Mouse (Mus musculus) midbrain, embryonic 10.5 days (tissue): ENCODE data around the gene Medag. TPM values are rescaled to one million over a fixed set of nuclear protein-coding genes. Genes with fewer than 3 reads are reported as not detected.

Source experiments
- DNase-seq: peaks from one replicate; pipeline ENCODE4 v3.0.0-alpha.2; 2017; ENCODE audit warnings: low spot score
- H3K27ac ChIP-seq: fragments of 300-500 bp; sonication (generic); replicated peaks from 2 replicates; pipeline ENCODE4 v1.5.1; 2016; ENCODE audit warnings: mild to moderate bottlenecking
- H3K27me3 ChIP-seq: fragments of 300-500 bp; sonication (generic); 2 replicates; pipeline ENCODE4 v1.6.1; 2016; ENCODE audit warnings: low read depth, mild to moderate bottlenecking; ENCODE audit not compliant: poor library complexity, severe bottlenecking
- H3K36me3 ChIP-seq: fragments of 300-500 bp; sonication (generic); 2 replicates; pipeline ENCODE4 v1.6.1; 2016; ENCODE audit warnings: mild to moderate bottlenecking, moderate library complexity
- H3K4me1 ChIP-seq: fragments of 300-500 bp; sonication (generic); 2 replicates; pipeline ENCODE4 v1.6.1; 2016
- H3K4me3 ChIP-seq: fragments of 300-500 bp; sonication (generic); 2 replicates; pipeline ENCODE4 v1.5.1; 2016; ENCODE audit warnings: mild to moderate bottlenecking, moderate library complexity
- H3K9me3 ChIP-seq: fragments of 300-500 bp; sonication (generic); replicated peaks from 2 replicates; pipeline ENCODE4 v1.6.1; 2016; ENCODE audit warnings: mild to moderate bottlenecking
- WGBS: fragments of 180-500 bp; shearing (Covaris S2); methylation state at CpG from one replicate; pipeline ENCODE4 v1.1.7; 2016; 5-methylcytosine and 5-hydroxymethylcytosine counted together
- polyA plus RNA-seq: library from polyadenylated mRNA; unstranded; fragments of >200 nt; fragmentation: Nextera tagmentation; extraction: Ambion mirVana; gene quantifications from 2 replicates; pipeline ENCODE4 v1.2.1, GENCODE M21; 2016

Medag gene
- polyA plus RNA-seq, 1 experiment from 2014 or later: 0.57 TPM

DNA sequence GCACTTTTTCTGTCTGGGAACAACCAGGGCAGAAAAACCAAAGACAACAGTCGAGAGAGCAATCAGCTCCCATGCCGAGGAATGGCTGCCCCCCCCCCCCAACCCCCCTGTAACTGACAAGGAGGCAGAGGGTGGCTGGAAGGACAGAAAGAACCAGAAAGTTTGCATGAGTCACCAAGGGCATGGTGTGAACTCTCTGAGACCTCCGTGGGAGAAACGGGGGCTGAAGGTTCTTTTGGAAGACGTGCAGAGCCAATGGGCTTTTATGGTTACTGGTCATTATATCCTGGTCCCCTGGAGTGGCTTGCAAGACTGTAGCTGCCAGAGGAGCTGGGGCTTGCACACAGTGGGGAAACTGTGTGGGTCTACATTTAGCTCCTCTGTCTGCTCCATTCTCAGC lies 22.6 kb upstream of the Medag start:
- Histone ChIP-seq H3K4me3 (no peak overlapping the region), H3K27ac (peak overlapping the region; percentile 29), H3K9me3 (peaks cover 17% of the 10 kb centered on the region; the same call in 1 of the 2 replicates), H3K27me3 (no peaks in the 10 kb centered on the region), H3K36me3 (no peaks in the 10 kb centered on the region), H3K4me1 (peaks cover 19% of the 10 kb centered on the region)
- DNase-seq: no peak
- 95% methylated on average over 5 of the region's 5 CpGs for WGBS

- 73% methylated on average over 11 of the region's 11 CpGs for WGBS
- Histone ChIP-seq H3K4me1 (peaks cover 19% of the 10 kb centered on the region), H3K9me3 (peaks cover 13% of the 10 kb centered on the region; the same call in 1 of the 2 replicates), H3K36me3 (no peaks in the 10 kb centered on the region), H3K4me3 (no peak overlapping the region), H3K27me3 (no peaks in the 10 kb centered on the region), H3K27ac (peak overlapping the region; percentile 61)
- no peak for DNase-seq
These were observed 21.9 kb upstream of the Medag start for GRCm38 (mm10) chr5:149389548-149390211.

GRCm38 (mm10) chr5:149391574-149392375 lies 19.8 kb upstream of the Medag start:
- Histone ChIP-seq H3K4me3 (no peak overlapping the region), H3K27me3 (no peaks in the 10 kb centered on the region), H3K36me3 (no peaks in the 10 kb centered on the region), H3K9me3 (peaks cover 4% of the 10 kb centered on the region; the same call in 1 of the 2 replicates), H3K27ac (0 out of 2 replicates have a peak overlapping the region, but pooled peaks have one; percentile 33), H3K4me1 (peaks cover 19% of the 10 kb centered on the region)
- 75% methylated on average over 18 of the region's 18 CpGs for WGBS
- DNase-seq: no peak

DNA sequence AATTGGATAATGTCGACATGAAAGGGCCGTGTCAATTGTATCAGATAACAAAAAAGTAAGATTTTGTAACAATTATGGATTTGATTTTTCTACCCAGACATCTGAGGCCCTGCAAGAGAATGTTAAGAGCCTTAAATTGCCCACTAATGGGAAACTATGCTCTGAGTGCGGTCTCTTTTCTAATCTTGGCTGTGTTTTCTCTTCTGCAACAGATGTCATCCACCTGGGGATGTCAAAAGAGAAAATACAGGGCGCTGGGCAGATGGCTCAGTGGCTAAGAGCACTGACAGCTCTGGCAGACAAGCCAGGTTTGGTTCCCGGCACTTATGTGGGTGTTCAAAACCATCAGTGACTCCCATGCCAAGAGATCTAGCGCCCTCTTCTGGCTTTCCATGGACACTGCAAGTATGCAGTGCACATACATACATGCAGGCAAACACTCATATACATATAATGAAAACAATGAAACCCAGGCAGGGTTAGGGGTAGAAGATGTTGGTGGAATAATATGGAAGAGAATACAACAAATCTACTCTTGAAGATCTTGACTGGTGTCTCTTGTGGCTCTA lies 19.0 kb upstream of the Medag start:
- peaks cover 19% of the 10 kb centered on the region for H3K4me1 ChIP-seq
- no peak for DNase-seq
- 82% methylated on average over 6 of the region's 6 CpGs for WGBS

DNA sequence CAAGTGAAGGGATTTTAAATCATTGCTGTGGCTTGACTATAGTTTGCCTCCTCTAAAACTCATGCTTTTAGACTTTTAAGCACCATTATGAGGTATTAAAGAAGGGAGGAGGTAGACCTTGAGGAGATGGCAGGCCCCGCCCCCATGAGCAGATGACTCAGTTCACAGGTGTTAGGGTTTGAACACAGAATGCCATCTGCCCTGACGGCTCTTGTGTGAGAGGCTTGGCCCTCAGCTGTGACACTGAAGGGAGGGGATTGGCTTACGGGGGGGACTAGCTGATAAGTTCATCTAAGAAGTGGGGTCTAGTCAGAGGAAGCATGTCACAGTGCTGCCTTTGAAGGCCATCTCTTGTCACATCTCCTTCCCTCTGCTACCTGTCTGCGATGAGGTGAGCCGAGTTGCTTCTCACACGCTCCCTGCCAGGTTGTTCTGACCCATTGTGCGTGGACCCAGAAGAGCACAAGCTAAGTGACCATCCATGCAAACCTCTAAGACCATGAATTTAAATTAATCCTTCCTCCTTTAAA lies 10.0 kb upstream of the Medag start:
- H3K4me3 ChIP-seq: no peak overlapping the region
- no peaks in the 10 kb centered on the region for H3K4me1 ChIP-seq
- H3K27ac ChIP-seq: no peak overlapping the region
- DNase-seq: no peak
- no peaks in the 10 kb centered on the region for H3K36me3 ChIP-seq
- peaks cover 16% of the 10 kb centered on the region for H3K9me3 ChIP-seq
- H3K27me3 ChIP-seq: no peaks in the 10 kb centered on the region
- 93% methylated on average over 7 of the region's 7 CpGs for WGBS

More for the DNA sequence above, 19.0 kb upstream of the Medag start:
- H3K9me3 ChIP-seq: peaks cover 4% of the 10 kb centered on the region; the same call in 1 of the 2 replicates
- H3K27ac ChIP-seq: no peak overlapping the region
- H3K27me3 ChIP-seq: no peaks in the 10 kb centered on the region
- no peak overlapping the region for H3K4me3 ChIP-seq
- H3K36me3 ChIP-seq: no peaks in the 10 kb centered on the region

- peaks cover 16% of the 10 kb centered on the region for H3K9me3 ChIP-seq
- H3K4me1 ChIP-seq: no peaks in the 10 kb centered on the region
- H3K4me3 ChIP-seq: no peak overlapping the region
- no peak for DNase-seq
- H3K27ac ChIP-seq: no peak overlapping the region
- no peaks in the 10 kb centered on the region for H3K36me3 ChIP-seq
- 93% methylated on average over 10 of the region's 10 CpGs for WGBS
- no peaks in the 10 kb centered on the region for H3K27me3 ChIP-seq
These were observed 9.5 kb upstream of the Medag start for GRCm38 (mm10) chr5:149402029-149402428.

DNA sequence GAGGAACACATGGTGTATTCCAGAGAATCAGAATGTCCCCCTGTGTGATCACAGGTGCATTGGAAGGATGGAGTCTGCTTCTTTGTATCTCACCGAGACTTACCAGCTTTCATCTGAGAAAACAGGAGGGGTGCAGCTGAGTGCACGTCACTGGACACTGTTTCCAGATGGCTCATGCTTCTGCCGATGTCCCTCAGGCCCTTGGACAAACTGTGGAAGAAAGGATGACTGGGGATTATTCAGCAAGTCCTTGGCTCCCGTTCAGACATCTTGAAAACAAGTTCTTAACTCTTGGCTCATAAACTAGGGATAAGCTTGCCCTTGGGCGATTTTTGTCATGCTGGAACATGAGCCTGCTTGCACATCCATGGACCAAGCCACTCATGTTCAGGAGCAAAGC lies 8.2 kb upstream of the Medag start:
- DNase-seq: no peak
- no peaks in the 10 kb centered on the region for H3K27me3 ChIP-seq
- H3K27ac ChIP-seq: no peak overlapping the region
- no peaks in the 10 kb centered on the region for H3K4me1 ChIP-seq
- 83% methylated on average over 5 of the region's 5 CpGs for WGBS
- H3K36me3 ChIP-seq: no peaks in the 10 kb centered on the region
- peaks cover 24% of the 10 kb centered on the region for H3K9me3 ChIP-seq
- no peak overlapping the region for H3K4me3 ChIP-seq

DNA sequence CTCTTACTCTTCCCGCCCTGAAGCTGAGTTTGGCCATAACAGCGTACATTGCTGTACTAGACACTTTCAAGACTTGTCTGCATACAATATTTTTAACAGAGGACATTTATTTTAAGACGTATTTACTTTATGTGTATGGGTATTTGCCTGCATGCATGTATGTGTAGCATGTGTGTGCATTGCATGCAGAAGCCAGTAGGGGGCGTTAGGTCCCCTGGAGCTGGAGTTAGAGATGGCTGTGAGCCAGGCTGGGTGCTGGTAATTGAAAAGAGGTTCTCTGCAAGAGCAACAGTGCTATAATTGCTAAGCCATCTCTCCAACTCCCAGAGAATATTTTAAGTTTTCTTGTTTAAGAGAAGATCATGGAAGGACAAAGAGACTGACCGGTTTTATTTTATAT lies 6.8 kb upstream of the Medag start:
- H3K27ac ChIP-seq: no peak overlapping the region
- H3K9me3 ChIP-seq: peaks cover 24% of the 10 kb centered on the region
- no peaks in the 10 kb centered on the region for H3K36me3 ChIP-seq
- 80% methylated on average over 5 of the region's 5 CpGs for WGBS
- DNase-seq: no peak
- no peaks in the 10 kb centered on the region for H3K4me1 ChIP-seq
- no peak overlapping the region for H3K4me3 ChIP-seq
- peaks cover 3% of the 10 kb centered on the region for H3K27me3 ChIP-seq

DNA sequence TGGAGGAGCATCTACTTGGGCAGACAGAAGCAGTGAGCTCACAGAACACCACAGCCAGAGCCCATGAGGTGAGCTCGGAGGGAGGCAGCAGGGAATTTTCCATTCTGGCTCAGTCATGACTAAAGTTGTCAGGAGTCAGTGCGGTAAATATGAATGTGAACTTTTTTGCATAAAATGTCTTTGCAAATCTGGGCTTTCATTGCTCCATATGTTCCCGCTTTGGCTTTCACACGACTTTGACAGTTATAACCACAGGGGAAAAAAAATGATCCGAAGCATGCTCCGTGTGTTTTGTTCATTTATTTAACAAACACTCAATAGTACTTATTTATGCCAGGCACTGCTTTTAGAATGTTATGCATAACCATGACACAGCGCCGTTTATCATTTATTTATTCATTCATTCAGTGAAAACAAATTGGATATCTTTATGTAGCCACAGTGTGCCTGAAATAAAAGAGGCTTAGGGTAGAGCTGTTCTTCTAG lies 4.7 kb upstream of the Medag start:
- Histone ChIP-seq H3K27me3 (peaks cover 24% of the 10 kb centered on the region), H3K27ac (no peak overlapping the region), H3K36me3 (no peaks in the 10 kb centered on the region), H3K4me3 (no peak overlapping the region), H3K4me1 (peaks cover 9% of the 10 kb centered on the region), H3K9me3 (peaks cover 24% of the 10 kb centered on the region)
- DNase-seq: no peak
- 92% methylated on average over 8 of the region's 8 CpGs for WGBS

- WGBS: 93% methylated on average over 3 of the region's 3 CpGs
- Histone ChIP-seq H3K4me3 (no peak overlapping the region), H3K9me3 (peaks cover 13% of the 10 kb centered on the region), H3K27me3 (peaks cover 45% of the 10 kb centered on the region), H3K4me1 (peaks cover 16% of the 10 kb centered on the region), H3K27ac (no peak overlapping the region), H3K36me3 (no peaks in the 10 kb centered on the region)
- no peak for DNase-seq
These were observed 2.0 kb upstream of the Medag start for GRCm38 (mm10) chr5:149409502-149409901.

DNA sequence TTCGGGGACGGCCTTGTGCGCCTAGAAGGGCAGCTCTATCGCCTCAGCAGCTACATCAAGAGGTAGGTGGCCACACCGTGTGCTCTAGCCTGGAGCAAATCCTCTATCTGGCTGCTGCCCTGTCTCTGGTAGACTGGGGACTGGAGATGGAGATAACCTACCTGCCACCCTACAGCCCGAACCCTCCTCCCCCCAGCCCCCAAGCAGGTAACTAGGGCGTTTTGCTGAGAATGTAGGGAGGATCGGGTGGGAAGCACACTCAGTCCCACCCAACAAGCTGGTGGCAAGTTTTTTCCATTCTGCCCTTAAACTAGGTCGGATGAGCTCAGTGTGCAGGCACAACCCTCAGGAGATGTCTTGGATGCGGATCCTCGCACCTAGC lies 636 bp downstream of the Medag start:
- Histone ChIP-seq H3K4me3 (peak overlapping the region; percentile 47), H3K9me3 (peaks cover 8% of the 10 kb centered on the region; the same call in 1 of the 2 replicates), H3K27me3 (peaks cover 45% of the 10 kb centered on the region), H3K4me1 (peaks cover 16% of the 10 kb centered on the region), H3K27ac (peak overlapping the region; percentile 80), H3K36me3 (no peaks in the 10 kb centered on the region)
- 37% methylated on average over 11 of the region's 11 CpGs for WGBS
- no peak for DNase-seq

DNA sequence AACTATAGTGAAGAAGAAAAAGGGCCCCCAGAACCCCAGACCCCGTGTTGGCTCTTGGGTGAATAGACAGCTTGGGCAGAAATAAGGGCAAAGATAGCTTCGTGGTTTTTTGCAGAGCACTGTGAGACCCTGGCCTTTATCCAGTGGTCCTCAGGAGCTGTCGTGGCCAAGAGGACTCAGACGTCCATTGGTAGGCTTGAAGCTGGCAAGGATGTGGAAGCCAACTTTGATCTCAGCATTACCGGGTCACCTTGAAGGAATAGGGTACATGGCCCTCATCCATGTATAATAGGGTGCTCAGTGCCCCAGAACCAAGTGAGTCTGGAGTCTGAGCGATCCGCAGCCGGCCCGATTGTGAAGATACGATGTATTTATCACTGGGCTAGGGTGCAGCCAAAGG lies 1.1 kb downstream of the Medag start:
- WGBS: 91% methylated on average over 10 of the region's 10 CpGs
- no peak overlapping the region for H3K27ac ChIP-seq
- no peaks in the 10 kb centered on the region for H3K36me3 ChIP-seq
- H3K4me3 ChIP-seq: no peak overlapping the region
- H3K4me1 ChIP-seq: peaks cover 16% of the 10 kb centered on the region
- H3K27me3 ChIP-seq: peaks cover 45% of the 10 kb centered on the region
- H3K9me3 ChIP-seq: peaks cover 8% of the 10 kb centered on the region; the same call in 1 of the 2 replicates
- DNase-seq: no peak
